Comparison of ENCODE assay signal across 7 mouse cellular contexts in the genomic region with DNA sequence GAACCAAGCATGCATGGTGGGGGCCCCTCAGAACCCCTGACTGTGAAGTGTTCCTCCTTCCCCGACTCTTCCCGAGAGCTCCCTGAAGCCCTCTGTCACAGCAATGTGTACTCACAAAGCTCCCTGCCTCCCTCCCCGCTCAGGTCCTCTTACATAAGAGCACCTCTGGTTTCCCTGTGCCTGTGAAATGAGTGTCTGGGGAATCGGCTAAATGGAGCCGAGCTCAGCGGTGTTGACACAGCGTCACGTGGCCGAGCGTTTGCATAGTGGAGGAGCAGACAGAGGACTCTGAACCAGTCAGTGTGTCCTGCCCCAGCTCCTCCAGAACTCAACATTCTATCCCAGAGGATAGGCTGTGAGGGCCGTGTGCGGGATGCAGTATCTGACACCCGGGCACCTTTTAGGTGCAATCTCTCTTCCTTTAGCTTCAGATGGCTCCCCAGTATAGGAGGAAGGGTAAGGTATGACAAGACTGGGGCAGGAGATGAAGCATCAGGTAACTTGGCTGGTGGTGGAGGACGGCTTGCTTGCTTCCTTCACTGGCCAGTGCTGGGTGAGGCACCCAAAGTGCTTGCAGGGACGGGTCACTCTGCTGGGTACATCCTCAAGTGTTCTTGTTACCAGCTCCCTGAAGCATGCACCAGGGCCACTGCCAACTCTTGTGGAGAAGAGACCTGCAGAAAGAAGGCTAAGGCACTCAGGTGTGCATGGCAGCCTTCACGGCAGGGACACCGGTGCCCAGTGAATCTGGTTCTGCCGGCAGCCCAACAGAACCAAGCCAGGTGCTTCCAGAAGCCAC.
DNase-seq lines count a peak whose midpoint lies in the region; ATAC-seq lines count a peak whose summit lies in the region.

No protein-coding gene starts in this region.

- H3K4me3 ChIP-seq in heart, embryonic 16.5 days (ENCODE audit: low read length): no peak overlapping the region
- no peak overlapping the region for H3K4me3 ChIP-seq in macrophage (ENCODE audit: inconsistent target)

- H3K79me2 ChIP-seq in macrophage (ENCODE audit: inconsistent target): no peaks in the 10 kb centered on the region

- H3K9ac ChIP-seq in heart, embryonic 16.5 days (ENCODE audit: low read length): 0 out of 2 replicates have a peak overlapping the region, but pooled peaks have one; percentile 2

- H3K27me3 ChIP-seq in heart, embryonic 16.5 days (ENCODE audit: control insufficient read depth, insufficient read depth, low read length): no peaks in the 10 kb centered on the region

- no peak overlapping the region for H3K4me2 ChIP-seq in heart, embryonic 16.5 days (ENCODE audit: low read depth, low read length)

- no peaks in the 10 kb centered on the region for H3K36me3 ChIP-seq in heart, embryonic 16.5 days (ENCODE audit: control insufficient read depth, insufficient read depth)
- no peaks in the 10 kb centered on the region for H3K36me3 ChIP-seq in macrophage (ENCODE audit: inconsistent target)

- DNase-seq in right cerebral cortex, adult 18-20 months: peak; percentile 81
- DNase-seq in right cerebral cortex, postnatal 10 days (ENCODE audit: low spot score in 2 of 2): no peak
- DNase-seq in kidney, postnatal 36 days: peak; percentile 83 to 90
- no peak for DNase-seq in spleen, postnatal 10 days (ENCODE audit: low spot score in 2 of 2)
- no peak for DNase-seq in cerebellum, adult 11 months

- 50% methylated on average over 18 of the region's 18 CpGs for WGBS in heart, embryonic 16.5 days
- WGBS in macrophage (ENCODE audit: missing documents): 49% methylated on average over 18 of the region's 18 CpGs

- no peak overlapping the region for H3K27ac ChIP-seq in heart, embryonic 16.5 days (ENCODE audit: low read length)
- H3K27ac ChIP-seq in macrophage: peak overlapping the region; percentile 88

- H3K4me1 ChIP-seq in heart, embryonic 16.5 days (ENCODE audit: control insufficient read depth, insufficient read depth, low read length): peaks cover 49% of the 10 kb centered on the region

- no peaks in the 10 kb centered on the region for H3K9me3 ChIP-seq in heart, embryonic 16.5 days (replicated peaks; ENCODE audit: control insufficient read depth, low read length)

- ATAC-seq in heart, embryonic 16.5 days (replicated peaks; ENCODE audit: extremely low read depth, insufficient read depth, low FRiP score): no peak

Comparison
In these comparisons a context has a peak if more than half of its experiments do, and no peak if none do; other contexts are left out.
1. DNase-seq: peak in right cerebral cortex, adult 18-20 months (single experiment) and kidney, postnatal 36 days (2 of 2); none in right cerebral cortex, postnatal 10 days (0 of 2), spleen, postnatal 10 days (0 of 2) and cerebellum, adult 11 months (single experiment).